Mouse (Mus musculus): ENCODE results near the gene Six6.
A peak's percentile ranks its signal among the peaks of the same experiment; 100 is the strongest.

Six6 gene

GRCm38 (mm10) chr12:72939616-72940015 lies at the start of gene Six6:
Six6 (plus strand) TSS chr12:72939892.
- peak; percentile 41 for DNase-seq

DNA sequence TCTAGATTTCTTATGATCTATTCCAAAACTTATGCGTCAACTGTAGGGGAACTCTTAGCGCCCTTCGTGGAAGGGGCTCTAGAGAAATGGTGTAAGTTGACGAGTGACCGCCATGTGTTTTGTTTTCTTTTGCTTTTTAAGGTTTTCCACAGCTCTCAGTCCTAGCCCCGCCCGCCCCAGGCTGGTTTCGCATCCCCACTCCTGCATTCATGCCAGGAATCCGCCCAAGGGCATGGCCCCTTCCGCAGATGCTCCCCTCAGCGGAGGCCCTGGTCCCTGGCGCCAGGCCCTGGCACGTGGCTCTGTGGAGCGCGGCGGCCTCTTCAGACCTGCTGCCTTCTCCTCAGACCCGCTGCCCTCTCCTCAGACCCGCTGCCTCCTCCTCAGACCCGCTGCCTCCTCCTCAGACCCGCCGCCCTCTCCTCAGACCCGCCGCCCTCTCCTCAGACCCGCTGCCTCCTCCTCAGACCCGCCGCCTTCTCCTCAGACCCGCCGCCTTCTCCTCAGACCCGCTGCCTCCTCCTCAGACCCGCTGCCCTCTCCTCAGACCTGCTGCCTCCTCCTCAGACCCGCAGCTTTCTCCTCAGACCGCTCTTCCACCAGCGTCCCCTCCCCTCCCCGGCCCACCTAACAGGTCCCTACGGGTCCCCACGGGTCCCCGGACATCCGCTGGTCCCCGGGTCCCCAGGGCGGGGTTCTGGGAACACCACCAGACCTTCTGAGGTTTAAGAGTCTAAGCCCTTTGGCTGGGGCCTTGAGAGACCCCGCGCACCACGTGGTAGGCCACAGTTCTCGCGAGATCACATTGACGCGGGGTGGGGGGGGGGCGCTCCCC lies 22.3 kb upstream of the Six6 start:
- DNase-seq: no peak

DNA sequence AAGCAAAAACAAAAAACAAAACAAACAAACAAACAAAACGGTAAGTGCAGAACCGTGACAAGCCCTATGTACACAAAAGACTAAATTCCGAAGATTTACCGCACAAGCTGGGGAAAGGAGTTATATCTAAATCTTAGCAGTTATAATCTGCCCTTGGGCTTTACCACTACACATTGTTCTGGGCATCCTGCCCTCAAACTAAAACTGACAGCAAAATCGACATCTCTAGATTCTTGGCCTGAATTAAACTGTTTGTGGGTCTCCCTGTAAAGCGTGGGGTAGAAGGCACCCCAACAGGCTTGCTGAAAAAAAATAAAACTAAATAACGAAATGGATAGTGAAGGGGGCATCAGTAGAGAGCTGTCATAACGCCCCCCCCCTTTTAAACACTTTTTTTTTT lies 2.9 kb upstream of the Six6 start:
- DNase-seq: no peak

- no peak for DNase-seq
Observed at GRCm38 (mm10) chr12:72937537-72938120, 2.1 kb upstream of the Six6 start.

DNA sequence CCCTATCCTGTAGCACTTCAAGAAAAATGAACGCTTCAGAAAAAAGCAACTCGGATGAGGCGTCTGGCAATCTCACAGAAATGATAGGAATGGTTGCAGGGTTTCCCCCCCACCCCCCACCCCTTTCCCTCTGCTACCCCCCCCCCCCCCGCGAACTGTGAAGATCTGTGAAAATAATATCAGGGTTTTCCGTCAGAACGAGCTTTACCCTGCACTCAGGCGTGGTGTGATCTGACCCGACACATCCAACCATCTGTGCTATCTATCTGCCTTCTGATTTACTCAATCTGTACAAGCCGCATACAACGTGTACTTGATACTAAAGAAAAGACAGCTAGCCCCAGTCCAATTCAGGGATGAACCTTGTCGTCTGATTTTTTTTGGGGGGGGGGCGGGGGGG lies 1.5 kb upstream of the Six6 start:
- no peak for DNase-seq

- DNase-seq: no peak
Observed at GRCm38 (mm10) chr12:72938600-72939490, 847 bp upstream of the Six6 start.

DNA sequence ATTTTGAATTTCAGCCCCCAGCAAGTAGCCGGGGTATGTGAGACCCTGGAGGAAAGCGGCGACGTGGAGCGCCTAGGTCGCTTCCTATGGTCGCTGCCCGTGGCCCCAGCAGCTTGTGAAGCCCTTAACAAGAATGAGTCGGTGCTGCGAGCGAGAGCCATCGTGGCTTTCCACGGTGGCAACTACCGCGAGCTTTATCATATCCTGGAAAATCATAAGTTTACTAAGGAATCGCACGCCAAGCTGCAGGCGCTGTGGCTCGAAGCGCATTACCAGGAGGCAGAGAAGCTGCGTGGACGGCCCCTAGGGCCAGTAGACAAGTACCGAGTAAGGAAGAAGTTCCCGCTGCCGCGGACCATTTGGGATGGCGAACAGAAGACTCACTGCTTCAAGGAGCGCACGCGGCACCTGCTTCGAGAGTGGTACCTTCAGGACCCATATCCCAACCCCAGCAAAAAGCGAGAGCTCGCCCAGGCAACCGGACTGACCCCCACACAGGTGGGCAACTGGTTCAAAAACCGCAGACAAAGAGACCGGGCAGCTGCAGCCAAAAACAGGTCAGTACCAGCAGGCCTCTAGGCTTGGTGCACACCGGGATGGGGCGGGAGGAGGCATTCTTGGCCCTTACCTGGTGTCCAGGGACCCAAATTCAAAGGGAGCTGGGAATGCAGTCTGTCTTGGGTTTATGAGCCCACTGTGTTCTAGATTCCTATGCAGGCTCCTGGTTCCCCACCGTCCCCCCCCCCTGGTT lies 554 bp downstream of the Six6 start, which contains the start of gene 4930447C04Rik:
4930447C04Rik (minus strand) TSS at position 704 of the 751 bp plus-strand sequence.
- DNase-seq: no peak

- DNase-seq: no peak
Observed at GRCm38 (mm10) chr12:72940822-72941397, 1.2 kb downstream of the Six6 start.

DNA sequence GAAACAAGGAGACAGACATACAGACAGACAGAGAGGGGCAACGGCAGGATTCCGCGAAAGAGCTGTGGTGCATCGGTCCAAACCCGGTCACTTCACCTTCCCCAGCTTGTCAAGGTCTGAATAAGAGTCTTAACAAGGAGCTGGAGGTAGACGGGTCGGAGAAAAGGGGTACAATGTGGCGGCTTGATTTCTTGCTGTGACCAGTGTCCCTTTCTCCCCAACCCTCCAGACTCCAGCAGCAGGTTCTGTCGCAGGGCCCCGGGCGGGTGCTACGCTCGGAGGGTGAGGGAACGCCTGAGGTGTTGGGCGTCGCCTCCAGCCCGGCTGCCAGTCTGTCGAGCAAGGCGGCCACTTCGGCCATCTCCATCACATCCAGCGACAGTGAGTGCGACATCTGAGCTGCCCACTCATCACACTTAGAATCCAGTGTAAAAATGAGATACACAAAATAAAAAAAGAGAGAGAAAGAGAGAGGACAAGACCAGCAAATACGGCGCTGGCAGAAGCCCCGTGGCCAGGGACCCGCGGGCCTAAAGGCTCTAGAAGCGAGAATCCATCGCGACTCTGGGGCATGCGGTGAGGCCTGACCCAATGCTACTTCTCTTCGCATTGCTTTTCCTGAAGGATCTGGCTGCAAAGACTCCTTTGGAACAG lies 1.8 kb downstream of the Six6 start:
- peak; percentile 12 for DNase-seq

- DNase-seq: no peak
Observed at GRCm38 (mm10) chr12:72942171-72942570, 2.5 kb downstream of the Six6 start.

DNA sequence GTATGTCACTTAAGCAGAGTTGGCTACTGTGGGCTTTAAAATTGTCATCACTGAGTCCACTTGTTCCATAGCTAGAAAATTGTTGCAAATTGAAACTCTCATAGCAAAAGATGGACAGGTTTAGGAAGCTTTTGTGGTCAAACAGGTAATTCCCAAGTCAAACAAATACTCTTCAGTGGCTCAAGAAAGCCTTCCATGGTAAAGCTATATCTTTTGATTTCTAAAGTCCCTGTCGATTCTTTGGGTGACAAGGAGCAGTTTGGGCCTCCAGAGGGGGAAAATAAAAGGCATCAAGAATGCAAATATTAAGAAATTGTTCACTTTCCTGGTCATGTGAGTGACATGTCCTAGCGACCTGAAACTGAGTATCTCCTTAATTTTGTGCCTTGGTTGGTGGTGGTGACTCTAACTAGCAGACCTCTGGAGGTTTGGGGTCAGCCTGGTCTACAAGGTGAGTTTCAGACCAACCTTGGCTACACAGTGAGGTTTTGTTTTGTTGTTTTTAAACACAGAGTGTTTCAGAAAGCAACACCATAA lies 4.0 kb downstream of the Six6 start:
- no peak for DNase-seq

- DNase-seq: no peak
Observed at GRCm38 (mm10) chr12:72944411-72945225, 4.9 kb downstream of the Six6 start.

DNA sequence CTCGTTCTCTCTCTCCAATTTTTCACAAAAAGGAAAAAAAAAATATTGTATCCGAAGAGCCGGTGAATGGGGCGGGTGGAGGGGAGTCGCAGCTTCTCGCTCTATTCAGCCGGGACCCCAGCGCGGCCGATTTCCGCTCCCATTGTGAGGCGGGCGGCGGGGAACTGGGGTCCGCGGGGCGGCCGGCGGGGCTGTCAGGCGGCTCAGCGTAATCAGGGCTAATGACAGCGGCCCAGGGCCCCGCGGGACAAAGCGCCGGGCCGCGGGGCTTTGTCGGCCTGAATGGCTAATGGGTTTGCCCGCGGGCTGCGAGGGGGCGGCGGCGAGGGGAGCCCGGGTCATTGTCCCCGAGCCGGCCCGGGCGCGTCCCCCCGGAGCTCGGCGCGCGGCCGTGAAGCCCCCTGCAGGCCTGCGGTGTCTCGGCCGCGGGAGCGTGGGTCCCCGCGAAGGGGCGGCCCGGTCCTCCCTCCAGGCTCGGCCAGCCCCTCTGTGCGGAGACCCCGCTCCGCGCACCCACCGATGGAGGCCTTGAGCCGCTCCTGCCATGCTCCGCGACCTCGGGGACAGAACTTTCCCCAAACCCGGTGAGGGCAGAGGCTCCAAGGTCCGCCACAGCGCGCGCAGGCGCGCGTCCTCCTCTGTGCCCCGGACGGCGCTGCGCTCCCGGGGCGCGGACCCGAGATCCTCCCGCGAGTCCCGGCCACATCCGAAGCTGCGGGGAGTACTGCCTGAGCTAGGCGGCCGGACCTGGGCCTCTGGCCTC lies 5.8 kb downstream of the Six6 start:
- peak; percentile 50 for DNase-seq

DNA sequence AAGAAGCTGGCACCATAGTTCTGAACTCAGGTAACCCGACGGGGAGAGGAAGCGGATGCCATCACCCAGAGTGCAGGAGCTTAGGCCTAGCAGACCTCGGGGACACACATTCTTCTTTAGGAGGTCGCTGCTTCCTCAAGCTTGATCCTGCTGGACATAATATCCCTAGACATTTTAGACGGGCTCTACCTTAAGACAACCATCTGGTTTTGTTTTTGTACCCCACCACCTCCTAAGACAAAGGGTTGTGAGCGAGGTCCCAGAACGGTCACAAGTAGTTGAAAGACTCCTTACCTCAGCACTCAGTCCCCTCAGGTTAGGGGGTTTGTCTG lies 6.3 kb downstream of the Six6 start:
- no peak for DNase-seq

DNA sequence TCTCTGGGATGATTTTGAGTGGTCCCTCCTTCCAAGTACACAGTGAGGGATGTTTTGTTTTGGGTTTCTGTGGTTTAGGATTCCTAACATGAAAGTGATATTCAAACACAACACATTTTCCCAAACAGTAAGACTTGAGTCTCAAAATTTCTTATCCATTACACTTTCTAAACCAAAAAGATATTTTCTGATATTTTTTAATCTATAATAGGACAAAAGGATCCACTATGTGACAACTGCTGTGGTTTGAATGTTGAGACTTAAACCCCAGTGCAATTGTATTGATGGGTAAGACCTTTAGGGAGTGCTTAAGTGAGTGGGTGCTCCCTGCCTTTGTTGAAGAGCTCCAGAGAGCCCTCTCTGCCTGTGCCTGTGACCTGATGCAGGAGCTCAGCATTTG lies 7.1 kb downstream of the Six6 start:
- no peak for DNase-seq

- no peak for DNase-seq
Observed at GRCm38 (mm10) chr12:72947335-72947734, 7.6 kb downstream of the Six6 start.

GRCm38 (mm10) chr12:72953089-72953488 lies 13.4 kb downstream of the Six6 start:
- no peak for DNase-seq

- no peak for DNase-seq
Observed at GRCm38 (mm10) chr12:72953858-72954257, 14.2 kb downstream of the Six6 start.

GRCm38 (mm10) chr12:72954906-72955305 lies 15.2 kb downstream of the Six6 start:
- no peak for DNase-seq
